Mouse (Mus musculus) kidney, adult 2 months (tissue): Measurements from ENCODE around the gene Oxtr. TPM values are rescaled to one million over a fixed set of nuclear protein-coding genes. Genes with fewer than 3 reads are reported as not detected.

ENCODE experiments used
- DNase-seq: peaks from one replicate; pipeline ENCODE4 v3.0.0; 2021
- H3K27ac ChIP-seq: fragments of 200-500 bp; 2 replicates; pipeline ENCODE4 v1.5.1; 2012; ENCODE audit warnings: low read depth, low read length, control low read depth, inconsistent platforms; ENCODE audit not compliant: insufficient read depth
- H3K27me3 ChIP-seq: fragments of 200-500 bp; replicated peaks from 2 replicates; pipeline ENCODE4 v1.6.1; 2012; ENCODE audit warnings: mild to moderate bottlenecking, moderate library complexity, low read length, inconsistent platforms; ENCODE audit not compliant: control insufficient read depth, insufficient read depth
- H3K36me3 ChIP-seq: fragments of 200-500 bp; 2 replicates; pipeline ENCODE4 v1.6.1; 2012; ENCODE audit warnings: mild to moderate bottlenecking, moderate library complexity, low read length, inconsistent platforms; ENCODE audit not compliant: control insufficient read depth, insufficient read depth
- H3K4me1 ChIP-seq: fragments of 200-500 bp; 2 replicates; pipeline ENCODE4 v1.6.1; 2011; ENCODE audit warnings: low read length; ENCODE audit not compliant: control insufficient read depth, insufficient read depth
- H3K4me3 ChIP-seq: fragments of 200-500 bp; 2 replicates; pipeline ENCODE4 v1.5.1; 2011; ENCODE audit warnings: mild to moderate bottlenecking, low read depth, low read length, control low read depth; ENCODE audit not compliant: insufficient read depth
- CTCF ChIP-seq: fragments of 200-500 bp; conservative IDR thresholded peaks from 2 replicates; pipeline ENCODE4 v1.5.1; 2011; ENCODE audit warnings: low read depth, mild to moderate bottlenecking, control low read depth, low read length, moderate library complexity, mixed read lengths; ENCODE audit not compliant: insufficient read depth, insufficient read length
- POLR2A ChIP-seq: fragments of 200-500 bp; IDR thresholded peaks from one replicate; pipeline ENCODE4 v1.6.1; 2011; ENCODE audit warnings: low read depth, low read length, control low read depth
- WGBS: fragments of 180-500 bp; shearing (Covaris S2); methylation state at CpG from one replicate; pipeline ENCODE4 v1.1.7; 2018; 5-methylcytosine and 5-hydroxymethylcytosine counted together
- polyA plus RNA-seq: library from polyadenylated mRNA; depleted of rRNA; stranded (reverse); fragments of >200 nt; gene quantifications from 2 replicates; pipeline ENCODE4 v1.2.3, GENCODE M21; 2012

Gene Oxtr
- polyA plus RNA-seq, 1 experiment = 0.88 TPM

GRCm38 (mm10) chr6:112488821-112489180 lies 942 bp downstream of the Oxtr start:
- Histone ChIP-seq H3K4me1 (no peaks in the 10 kb centered on the region), H3K36me3 (no peaks in the 10 kb centered on the region), H3K27me3 (no peaks in the 10 kb centered on the region), H3K27ac (no peak overlapping the region), H3K4me3 (peak overlapping the region; percentile 15; the same call in 1 of the 2 replicates)
- DNase-seq = no peak
- no peak for TF ChIP-seq CTCF
- TF ChIP-seq POLR2A = no peak
- WGBS = 36% methylated on average over 24 of the region's 24 CpGs

- Histone ChIP-seq H3K36me3 (no peaks in the 10 kb centered on the region), H3K27ac (no peak overlapping the region), H3K4me1 (no peaks in the 10 kb centered on the region), H3K27me3 (no peaks in the 10 kb centered on the region), H3K4me3 (no peak overlapping the region)
- DNase-seq = no peak
- no peak for TF ChIP-seq CTCF
- no peak for TF ChIP-seq POLR2A
- WGBS = 86% methylated on average over 5 of the region's 5 CpGs
Measured at GRCm38 (mm10) chr6:112487993-112488392, 1.8 kb downstream of the Oxtr start.

- peak; percentile 33 for DNase-seq
- H3K4me1 ChIP-seq = no peaks in the 10 kb centered on the region
- TF ChIP-seq POLR2A (no peak), CTCF (peak; percentile 70)
- H3K36me3 ChIP-seq = no peaks in the 10 kb centered on the region
- 5% methylated on average over 4 of the region's 4 CpGs for WGBS
- H3K27me3 ChIP-seq = no peaks in the 10 kb centered on the region
- no peak overlapping the region for H3K27ac ChIP-seq
- H3K4me3 ChIP-seq = no peak overlapping the region
Measured at GRCm38 (mm10) chr6:112484316-112484715, 5.4 kb downstream of the Oxtr start.

DNA sequence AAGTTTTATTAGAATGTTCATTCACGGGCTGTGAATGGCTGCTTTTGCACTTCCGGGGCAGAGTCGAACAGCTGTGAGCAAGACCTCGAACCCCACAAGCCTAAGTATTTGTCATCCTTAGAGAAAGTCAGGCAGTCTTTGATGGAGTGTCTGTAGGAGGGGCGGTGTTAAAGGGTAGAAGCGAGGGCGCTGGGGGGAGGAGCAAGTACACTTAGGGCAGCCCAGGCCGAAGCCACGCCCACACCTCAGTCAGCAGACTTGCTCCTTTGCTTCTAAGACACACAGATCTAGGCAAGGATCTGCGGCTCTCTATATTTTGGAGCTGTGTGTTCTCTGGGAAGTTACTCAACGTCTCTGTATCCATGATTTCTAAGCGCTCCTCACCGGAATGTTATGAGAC lies 9.9 kb downstream of the Oxtr start:
- H3K4me1 ChIP-seq = no peaks in the 10 kb centered on the region
- no peaks in the 10 kb centered on the region for H3K27me3 ChIP-seq
- WGBS = 68% methylated on average over 13 of the region's 13 CpGs
- DNase-seq = no peak
- H3K27ac ChIP-seq = no peak overlapping the region
- H3K4me3 ChIP-seq = no peak overlapping the region
- no peaks in the 10 kb centered on the region for H3K36me3 ChIP-seq
- TF ChIP-seq CTCF = no peak
- no peak for TF ChIP-seq POLR2A

- 62% methylated on average over 4 of the region's 4 CpGs for WGBS
- TF ChIP-seq CTCF = no peak
- TF ChIP-seq POLR2A = no peak
- Histone ChIP-seq H3K4me1 (no peaks in the 10 kb centered on the region), H3K4me3 (no peak overlapping the region), H3K27me3 (no peaks in the 10 kb centered on the region), H3K27ac (no peak overlapping the region), H3K36me3 (no peaks in the 10 kb centered on the region)
- DNase-seq = no peak
Measured at GRCm38 (mm10) chr6:112471644-112472043, 18.1 kb downstream of the Oxtr start.

DNA sequence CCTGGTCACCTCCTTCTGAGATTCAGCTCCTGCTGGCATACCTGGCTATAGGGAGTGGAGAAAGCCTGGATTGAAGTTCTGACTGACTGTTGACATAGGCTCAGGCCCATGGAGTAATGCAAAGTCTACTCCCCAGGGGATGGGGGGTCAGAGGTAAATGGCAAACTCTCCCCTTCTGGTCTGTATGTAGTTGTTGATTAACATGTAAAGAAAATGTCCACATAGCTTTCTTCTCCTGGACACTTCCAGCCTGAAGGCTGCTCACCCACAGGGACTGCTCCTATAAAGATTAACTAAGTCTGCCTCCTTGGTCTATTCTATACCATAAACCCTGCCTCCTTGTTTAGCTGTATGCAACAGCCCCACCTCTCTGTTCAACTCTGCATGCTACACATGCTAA lies 23.7 kb downstream of the Oxtr start:
- Histone ChIP-seq H3K27me3 (no peaks in the 10 kb centered on the region), H3K27ac (no peak overlapping the region), H3K36me3 (no peaks in the 10 kb centered on the region), H3K4me3 (no peak overlapping the region), H3K4me1 (no peaks in the 10 kb centered on the region)
- no peak for DNase-seq
- TF ChIP-seq POLR2A (no peak), CTCF (no peak)

- WGBS = 91% methylated on average over 3 of the region's 3 CpGs
- H3K27ac ChIP-seq = no peak overlapping the region
- no peak for DNase-seq
Measured at GRCm38 (mm10) chr6:112465441-112465840, 24.3 kb downstream of the Oxtr start.

DNA sequence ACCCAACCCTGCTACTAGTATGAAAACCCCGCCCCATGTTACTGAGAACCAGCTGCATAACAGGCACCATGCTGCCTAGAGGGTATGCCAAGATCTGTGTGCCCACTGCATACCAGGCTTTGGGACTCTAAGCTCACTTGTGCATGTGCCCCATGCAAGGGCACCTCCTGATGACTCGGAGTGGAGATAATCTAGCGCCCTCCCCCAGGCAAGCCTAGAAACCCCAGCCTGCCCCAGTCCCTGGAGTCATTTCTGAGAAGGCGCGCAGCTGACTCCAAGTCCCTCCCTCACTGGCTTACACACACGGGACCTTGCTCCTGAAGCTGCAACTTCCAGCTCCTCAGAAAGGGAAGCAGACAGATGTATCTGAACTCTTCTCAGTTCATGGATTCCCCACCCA lies 26.4 kb downstream of the Oxtr start:
- no peak for DNase-seq
- no peaks in the 10 kb centered on the region for H3K36me3 ChIP-seq
- TF ChIP-seq CTCF (no peak), POLR2A (no peak)
- no peaks in the 10 kb centered on the region for H3K4me1 ChIP-seq
- 81% methylated on average over 6 of the region's 6 CpGs for WGBS
- no peak overlapping the region for H3K4me3 ChIP-seq
- H3K27ac ChIP-seq = no peak overlapping the region
- no peaks in the 10 kb centered on the region for H3K27me3 ChIP-seq

More at GRCm38 (mm10) chr6:112465441-112465840, 24.3 kb downstream of the Oxtr start:
- H3K4me3 ChIP-seq = no peak overlapping the region
- no peaks in the 10 kb centered on the region for H3K4me1 ChIP-seq
- TF ChIP-seq POLR2A (no peak), CTCF (no peak)
- H3K27me3 ChIP-seq = no peaks in the 10 kb centered on the region
- H3K36me3 ChIP-seq = no peaks in the 10 kb centered on the region
